Mouse (Mus musculus) MEL (cell line): ENCODE data around the gene Pcgf2.

Experiments used
- GABPA ChIP-seq: IDR thresholded peaks from 2 replicates; pipeline ENCODE4 v1.6.1; 2012; ENCODE audit warnings: low read depth, mild to moderate bottlenecking, inconsistent platforms, low read length, improper control_type of control experiment, moderate library complexity
- KAT2A ChIP-seq: conservative IDR thresholded peaks from 2 replicates; pipeline ENCODE4 v1.6.1; 2012; ENCODE audit warnings: low read depth, low read length, improper control_type of control experiment, inconsistent platforms
- NELFE ChIP-seq: IDR thresholded peaks from 2 replicates; pipeline ENCODE4 v1.6.1; 2011; ENCODE audit warnings: low read depth, low read length, improper control_type of control experiment
- POLR2A ChIP-seq, 2 experiments: IDR thresholded peaks; 2 replicates each; pipeline ENCODE4 v1.6.1; 2011 to 2012; ENCODE audit warnings: low read length in 2 of 2, mild to moderate bottlenecking in 2 of 2, control low read depth in 1 of 2, improper control_type of control experiment in 1 of 2, low read depth in 1 of 2, moderate library complexity in 1 of 2; ENCODE audit not compliant: control insufficient read depth in 1 of 2, insufficient read depth in 1 of 2, poor library complexity in 1 of 2
- RCOR1 ChIP-seq: IDR thresholded peaks from 2 replicates; pipeline ENCODE4 v1.6.1; 2012; ENCODE audit warnings: low read depth, mild to moderate bottlenecking, inconsistent platforms, low read length, improper control_type of control experiment
- TBP ChIP-seq: IDR thresholded peaks from 2 replicates; pipeline ENCODE4 v1.8.0; 2011; ENCODE audit warnings: low read depth, low read length, improper control_type of control experiment
- ZNF384 ChIP-seq: IDR thresholded peaks from 2 replicates; pipeline ENCODE4 v1.6.1; 2012; ENCODE audit warnings: low read depth, mild to moderate bottlenecking, inconsistent platforms, low read length, improper control_type of control experiment

DNA sequence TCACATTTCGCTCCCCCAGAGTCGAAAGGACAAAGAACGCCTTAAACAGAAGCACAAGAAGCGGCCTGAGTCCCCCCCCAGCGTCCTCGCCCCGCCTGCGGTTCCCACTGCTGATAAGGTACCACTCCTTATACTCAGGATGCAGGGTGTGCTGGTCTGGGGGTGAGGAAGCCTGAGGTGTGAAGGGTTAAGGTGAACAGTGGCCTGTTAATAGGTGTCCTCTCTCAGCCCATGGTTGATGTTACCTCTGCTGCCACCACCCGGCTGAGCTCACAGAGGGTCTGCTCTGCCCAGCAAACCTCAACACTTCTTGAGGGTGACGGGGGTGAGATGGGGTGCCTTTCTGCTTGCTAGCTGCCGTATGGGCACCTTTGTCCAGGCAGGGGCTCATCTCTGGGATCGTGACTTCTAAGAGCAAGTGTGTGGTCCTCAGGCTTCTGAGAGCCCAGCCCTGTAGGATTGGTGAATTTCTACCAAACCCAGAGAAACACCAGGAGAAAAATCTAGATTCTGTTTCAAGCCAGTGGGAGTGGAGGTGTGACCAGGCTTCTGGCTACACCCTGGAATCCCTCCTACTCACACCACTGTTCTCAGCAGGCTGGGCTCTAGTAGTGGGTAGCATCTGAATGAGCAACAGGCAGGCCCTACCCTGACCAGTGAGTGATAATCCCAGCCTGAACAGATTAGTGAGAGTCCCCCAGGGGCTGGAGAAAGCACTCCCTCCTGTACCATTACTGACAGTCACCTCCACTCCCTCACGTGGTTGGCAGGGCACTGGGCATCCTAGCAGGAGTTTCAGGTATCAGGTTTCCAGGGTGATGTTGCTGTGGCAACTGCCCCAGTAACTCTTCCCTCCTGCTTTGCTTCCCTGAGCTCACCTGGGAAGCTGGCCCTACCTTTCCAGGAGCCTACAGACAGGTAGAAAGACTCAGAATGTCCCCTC lies 29.8 kb downstream of the Pcgf2 start:
- TF ChIP-seq GABPA (no peak), KAT2A (no peak), ZNF384 (no peak), POLR2A (IDR thresholded peaks at IDR 0.05; ENCODE audit: control insufficient read depth in 1 of 2, insufficient read depth in 1 of 2, low read depth in 1 of 2, low read length in 2 of 2, poor library complexity in 1 of 2) (no peak), RCOR1 (no peak), TBP (no peak), NELFE (no peak)
